Mouse (Mus musculus) heart, adult 11 months (tissue): ENCODE measurements at regions not wholly inside any gene's neighbourhood (a gene's known extent, or its start where the extent isn't known, plus 50 kb on each side); places are given as distances from the start of the nearest gene placed in this dataset.

Source experiments
- DNase-seq: peaks from one replicate; pipeline ENCODE4 v3.0.0; 2022

GRCm38 (mm10) chr12:79907583-79907982 is 205.2 kb downstream of the Zfp36l1 start:
- DNase-seq = peak; percentile 95

DNA sequence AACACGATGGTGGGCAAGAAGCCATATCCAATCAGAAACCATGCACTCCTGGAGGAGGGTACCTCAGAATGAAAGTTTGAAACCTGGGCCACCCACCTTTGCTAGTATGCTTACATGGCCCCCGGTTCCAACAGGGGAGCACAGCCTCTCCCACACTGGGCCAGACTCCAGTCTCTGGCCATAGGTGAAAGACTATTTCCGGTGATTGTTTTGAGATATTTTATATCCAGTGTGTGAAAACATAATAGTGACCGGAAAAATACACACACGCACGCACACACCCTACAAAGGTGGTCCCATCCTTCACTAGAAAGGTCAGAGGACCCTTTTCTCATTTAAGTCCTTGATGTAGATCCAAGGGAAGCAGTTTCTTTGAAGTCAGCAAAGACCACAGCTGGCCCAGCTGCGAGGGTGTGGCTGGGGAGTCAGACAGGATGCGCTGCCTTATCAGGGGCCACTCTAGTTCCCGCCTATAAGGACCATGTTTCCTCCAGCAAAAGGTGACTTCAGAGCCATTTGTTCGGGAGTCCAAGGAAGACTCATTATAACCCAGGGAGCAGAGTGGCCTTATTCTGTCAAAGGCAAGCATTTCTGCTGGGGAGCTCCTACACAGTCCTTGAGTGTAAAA is 206.0 kb downstream of the Zfp36l1 start:
- DNase-seq = peak; percentile 98

- DNase-seq = peak; percentile 99
Observed at GRCm38 (mm10) chr12:79905828-79906737, 206.7 kb downstream of the Zfp36l1 start.

DNA sequence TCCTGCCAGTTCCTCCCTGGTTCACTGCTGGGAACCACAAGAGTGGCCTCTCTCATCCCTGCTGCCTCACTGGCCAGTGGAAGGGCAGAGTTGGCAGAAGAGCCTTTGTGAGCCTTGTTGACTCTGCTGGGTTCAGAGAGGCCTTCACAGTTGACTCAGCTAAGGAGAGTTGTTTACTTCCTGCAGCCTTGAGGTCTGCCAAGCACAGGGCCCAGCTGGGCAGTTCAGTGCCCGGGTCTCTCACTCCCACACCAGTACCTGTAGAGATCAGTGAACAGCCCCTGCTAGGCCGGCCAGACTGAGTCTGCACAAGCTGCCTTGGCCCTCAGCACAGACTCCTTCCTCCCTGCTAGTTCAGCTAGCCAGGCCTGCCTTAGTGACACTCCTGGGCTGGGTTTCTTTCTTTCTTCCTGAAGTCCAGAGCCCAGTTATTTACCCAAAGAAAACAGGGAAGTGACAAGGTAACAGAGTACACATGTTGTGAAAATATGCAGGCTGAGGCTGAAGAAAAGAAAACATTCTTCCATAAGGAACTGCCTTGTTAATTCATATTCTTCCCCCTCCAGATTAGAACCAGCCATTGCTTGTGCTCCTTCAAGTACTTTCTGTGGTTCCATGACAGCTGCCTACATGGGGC is 207.8 kb downstream of the Zfp36l1 start:
- DNase-seq = peak; percentile 94

DNA sequence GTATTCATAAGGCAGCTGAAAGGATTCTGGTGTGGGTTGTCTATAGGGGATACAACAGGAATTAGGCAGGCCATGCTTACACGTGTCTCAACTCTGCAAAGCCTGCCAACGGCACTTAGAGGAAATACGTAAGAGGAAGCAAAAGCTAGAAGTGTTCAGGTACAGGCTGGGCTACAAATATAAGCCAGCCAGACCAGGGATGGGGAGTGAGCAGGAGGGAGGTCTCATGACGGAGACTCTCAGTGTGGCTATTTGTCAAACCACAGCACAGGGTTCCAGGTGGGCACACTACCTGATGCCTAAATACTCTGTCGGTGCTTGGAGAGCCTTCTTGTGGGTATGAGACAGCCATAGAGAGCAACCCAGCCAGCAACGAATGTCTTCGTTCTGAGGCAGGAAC is 210.1 kb downstream of the Zfp36l1 start:
- peak; percentile 92 for DNase-seq

- peak; percentile 94 for DNase-seq
Observed at GRCm38 (mm10) chr12:79902163-79902562, 210.7 kb downstream of the Zfp36l1 start.

- DNase-seq = peak; percentile 93
Observed at GRCm38 (mm10) chr12:79898198-79898930, 214.4 kb downstream of the Zfp36l1 start.

DNA sequence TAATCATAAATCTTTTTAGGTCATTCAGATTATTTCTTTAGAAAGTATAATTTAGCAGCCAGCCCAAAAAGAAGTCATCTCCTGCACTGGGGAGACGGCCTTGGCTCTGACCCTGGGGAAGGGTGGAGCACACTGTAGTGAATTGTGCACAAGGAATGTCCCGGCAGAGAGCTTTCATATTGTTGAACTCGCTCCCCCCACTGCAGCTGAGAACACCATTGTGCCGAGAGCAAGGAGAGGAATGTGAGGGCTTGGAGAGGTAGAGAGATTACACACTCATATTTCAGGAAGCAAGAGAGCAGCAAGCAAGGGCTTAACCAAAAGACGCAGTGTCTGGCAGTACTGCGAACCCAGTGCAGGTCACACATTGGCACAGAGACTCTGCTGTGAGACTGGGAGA is 216.8 kb downstream of the Zfp36l1 start:
- DNase-seq = peak; percentile 98

DNA sequence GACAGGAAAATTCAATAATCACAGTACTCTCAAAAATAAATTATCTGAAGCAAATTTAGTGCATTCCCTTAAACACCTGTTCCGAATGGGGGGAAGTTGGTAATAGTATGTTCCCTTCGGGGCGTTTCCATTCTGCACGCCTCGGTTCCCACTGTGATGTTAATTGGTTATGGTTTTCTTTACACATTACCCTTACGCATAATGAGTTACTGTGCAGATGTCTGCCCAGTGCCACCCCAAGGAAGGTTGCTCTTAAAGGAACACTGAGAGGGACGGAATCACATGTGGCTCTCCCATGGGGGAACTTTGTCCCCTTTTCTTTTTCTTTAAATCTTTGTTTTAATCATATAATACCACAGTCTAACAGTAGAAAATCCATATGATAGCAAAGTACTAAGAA is 217.5 kb downstream of the Zfp36l1 start:
- peak; percentile 79 for DNase-seq

DNA sequence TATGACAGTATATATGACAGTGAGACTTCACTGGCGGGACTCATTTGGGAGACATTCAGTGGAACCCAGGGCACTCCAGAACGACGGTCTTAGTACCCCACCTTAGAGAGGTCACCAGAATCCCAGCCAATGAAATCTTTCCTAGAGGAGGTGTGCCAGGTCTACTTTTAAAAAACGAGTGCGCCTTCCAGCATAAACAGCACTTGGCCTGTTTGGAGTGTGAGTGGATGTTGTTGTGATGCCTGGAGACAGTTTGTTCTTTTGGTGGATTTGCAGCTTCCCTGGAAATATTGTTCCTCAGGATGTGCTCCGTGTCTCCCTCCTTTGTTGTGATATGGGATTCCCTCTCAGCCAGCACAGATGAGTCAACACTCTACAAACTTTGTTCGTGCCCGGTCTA is 219.9 kb downstream of the Zfp36l1 start:
- DNase-seq = peak; percentile 93

DNA sequence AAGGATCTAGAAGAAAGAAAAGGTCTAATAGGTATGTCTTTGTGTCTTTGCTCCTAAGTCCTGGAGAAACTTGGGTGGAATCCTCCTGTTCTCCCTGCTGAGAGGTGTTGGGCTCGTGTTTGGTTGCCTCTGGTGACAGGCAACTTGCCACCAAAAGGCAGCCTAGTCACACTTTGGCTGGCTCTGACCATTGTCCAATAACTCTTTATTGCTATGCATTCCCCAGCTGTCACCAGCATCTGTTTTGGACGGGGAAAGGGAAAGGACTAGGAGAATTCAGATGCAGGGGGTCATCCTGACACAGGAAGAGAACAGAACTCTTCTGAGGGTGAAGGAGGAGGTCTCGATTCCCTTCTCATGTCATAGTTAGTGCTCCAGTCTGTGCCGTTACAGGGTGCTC is 220.9 kb downstream of the Zfp36l1 start:
- DNase-seq = peak; percentile 95

DNA sequence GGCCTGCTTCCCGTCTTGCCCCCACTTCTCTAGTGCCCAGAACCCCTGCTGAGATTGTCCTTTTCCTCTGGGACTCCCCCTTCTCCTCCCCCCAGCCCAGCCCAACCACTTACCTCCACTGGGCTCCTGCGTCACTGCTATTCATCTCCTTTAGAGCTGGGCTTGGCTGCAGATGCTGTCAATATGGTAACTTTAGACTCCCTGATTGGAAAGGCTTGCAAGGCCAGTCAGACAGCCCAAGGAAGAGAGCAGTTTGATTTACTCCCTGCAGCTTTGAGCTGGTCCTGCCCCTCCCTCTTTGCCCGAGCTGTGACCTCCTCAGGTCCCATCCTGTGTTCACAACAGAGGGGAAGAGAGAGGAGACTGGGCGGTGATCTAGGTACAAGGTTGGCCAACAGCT is 221.9 kb downstream of the Zfp36l1 start:
- peak; percentile 98 for DNase-seq

DNA sequence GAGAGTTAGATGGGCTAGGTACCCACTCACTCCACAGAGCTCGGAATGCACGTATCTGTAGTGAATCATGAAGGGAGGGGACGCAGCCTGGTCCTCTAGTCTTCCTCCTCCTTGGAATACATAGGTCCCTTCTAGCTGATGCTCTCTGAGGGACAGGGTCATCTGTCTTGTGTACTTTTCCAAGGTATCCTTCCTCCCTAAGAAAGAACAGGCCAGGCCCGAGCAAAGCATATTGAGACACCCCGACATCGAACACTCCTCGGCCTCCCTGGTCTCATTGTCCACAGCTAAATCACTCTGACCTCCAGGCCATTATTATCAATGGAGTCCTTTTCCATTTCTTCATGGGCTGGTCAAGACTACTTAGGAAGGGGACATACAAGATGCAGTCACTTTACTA is 222.5 kb downstream of the Zfp36l1 start:
- peak; percentile 88 for DNase-seq

DNA sequence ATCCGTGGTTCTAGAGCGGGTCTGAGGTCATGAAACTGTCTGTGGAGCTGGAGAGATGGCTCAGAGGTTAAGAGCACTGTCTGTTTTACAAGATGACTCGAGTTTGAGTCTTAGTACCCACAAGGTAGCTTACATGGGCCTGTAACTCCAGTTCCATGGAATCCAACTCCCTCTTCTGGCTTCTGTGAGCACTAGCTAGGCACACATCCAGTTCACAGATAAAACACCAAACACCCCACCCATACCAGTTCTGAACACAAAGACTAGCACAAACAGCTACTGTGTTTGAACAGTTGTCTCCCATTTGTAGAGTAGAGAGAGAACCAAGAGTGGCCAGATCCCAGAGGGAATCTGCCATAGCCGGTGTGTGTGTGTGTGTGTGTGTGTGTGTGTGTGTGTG is 224.0 kb downstream of the Zfp36l1 start:
- DNase-seq = peak; percentile 91

DNA sequence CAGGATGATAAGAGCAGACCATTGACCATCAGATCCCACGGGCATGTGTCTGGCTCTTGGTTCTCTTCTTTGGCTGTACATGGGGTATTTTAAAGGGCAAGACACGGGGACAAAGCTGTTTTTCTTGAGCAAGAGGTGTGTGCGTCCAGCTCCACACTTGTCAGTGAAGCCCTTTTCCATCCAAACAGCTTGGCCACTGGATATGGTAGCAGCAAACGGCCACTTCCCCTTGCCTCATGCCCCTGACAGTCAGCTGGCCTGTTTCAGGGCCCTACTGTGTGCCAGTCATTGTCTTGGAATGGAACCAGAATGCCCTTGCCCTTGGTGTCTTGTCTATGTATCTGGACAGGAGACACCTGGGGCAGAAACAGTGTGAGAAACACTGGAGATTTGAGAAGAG is 224.7 kb downstream of the Zfp36l1 start:
- DNase-seq = peak; percentile 94

DNA sequence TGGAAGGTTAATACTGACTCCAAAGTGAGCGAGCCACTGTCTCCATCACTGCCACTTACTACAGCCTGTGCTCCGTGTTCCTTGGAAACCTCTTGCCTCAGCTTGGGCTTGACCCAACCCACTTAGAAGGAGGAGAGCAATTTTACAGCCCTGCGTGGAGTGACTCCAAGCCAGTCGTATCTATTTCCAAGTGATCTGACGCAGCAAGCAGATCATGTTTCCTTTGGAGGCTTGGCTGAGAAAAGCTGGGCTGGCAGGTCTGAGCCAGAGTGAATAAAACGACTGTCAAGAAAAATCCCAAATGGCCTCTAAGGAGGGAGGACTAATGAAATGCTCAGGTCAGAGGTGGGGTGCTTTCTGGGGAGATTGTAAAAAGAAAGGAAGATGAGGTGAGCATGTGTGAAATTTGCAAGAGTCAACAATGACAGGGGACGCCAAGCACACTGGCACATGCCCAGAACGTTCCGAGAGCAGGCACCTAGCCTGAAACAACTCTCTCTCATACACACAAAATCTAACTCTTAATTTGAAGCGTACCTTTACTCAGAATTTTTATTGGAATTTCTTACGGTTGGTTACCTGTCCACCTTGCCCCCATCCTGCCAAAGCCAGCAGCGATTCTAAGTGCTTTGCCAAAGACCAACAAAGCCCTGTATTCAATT is 225.5 kb downstream of the Zfp36l1 start:
- peak; percentile 99 for DNase-seq

DNA sequence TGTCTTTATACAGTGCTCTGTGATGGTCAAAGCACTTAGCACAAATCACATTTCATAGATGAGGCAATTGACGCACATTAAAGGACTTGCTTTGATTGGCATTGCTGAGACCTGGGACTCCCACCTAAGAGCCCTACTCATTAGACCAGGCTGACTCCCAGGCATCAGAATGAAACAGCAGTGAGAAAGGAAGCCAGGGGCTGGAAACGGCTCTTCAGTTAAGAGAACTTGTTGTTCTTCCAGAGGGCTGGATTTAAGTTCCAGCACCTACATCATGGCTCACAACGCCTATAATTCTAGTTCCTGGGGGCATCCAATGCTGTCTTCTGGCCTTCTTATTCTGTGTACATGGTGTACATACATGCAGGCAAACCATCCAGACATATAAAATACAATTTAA is 226.3 kb downstream of the Zfp36l1 start:
- peak; percentile 94 for DNase-seq

- peak; percentile 89 for DNase-seq
Observed at GRCm38 (mm10) chr12:79885286-79885685, 227.5 kb downstream of the Zfp36l1 start.

- DNase-seq = peak; percentile 73
Observed at GRCm38 (mm10) chr12:79883651-79884050, 229.2 kb downstream of the Zfp36l1 start.

DNA sequence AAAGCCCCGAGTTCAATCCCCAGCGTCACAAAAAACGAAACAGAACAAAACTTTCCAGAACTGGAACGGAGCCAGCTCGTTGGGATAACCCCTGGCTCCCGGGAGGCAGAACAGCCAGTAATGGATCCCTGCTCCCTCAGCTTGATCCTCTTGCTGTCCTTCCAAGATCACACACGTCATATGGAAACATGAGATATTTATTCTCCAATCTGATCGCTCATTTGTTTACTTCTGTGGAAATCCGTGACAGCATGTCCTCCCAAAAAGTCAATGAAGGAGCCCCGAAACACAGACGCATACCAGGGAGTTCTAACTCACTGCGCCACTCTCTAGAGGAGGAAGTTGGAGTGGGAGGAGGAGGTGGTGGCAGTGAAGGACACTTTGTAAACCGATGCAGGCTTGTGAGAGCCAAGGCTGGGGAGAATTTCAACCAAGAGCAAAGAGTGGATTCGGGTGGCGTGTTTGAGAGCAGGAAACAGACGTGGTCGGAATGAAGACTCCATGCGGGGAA is 232.0 kb downstream of the Zfp36l1 start:
- DNase-seq = peak; percentile 96

- no peak for DNase-seq
Observed at GRCm38 (mm10) chr12:79880346-79880745, 232.5 kb downstream of the Zfp36l1 start.

GRCm38 (mm10) chr12:79879918-79880273 is 232.9 kb downstream of the Zfp36l1 start:
- no peak for DNase-seq
